Mouse (Mus musculus) liver, adult 2 months (tissue): ENCODE data around the gene Cdc42ep5. TPM values are rescaled to one million over a fixed set of nuclear protein-coding genes. Genes with fewer than 3 reads are reported as not detected.

ENCODE experiments used
- DNase-seq: peaks from one replicate; pipeline ENCODE4 v3.0.0-alpha.2; 2011; ENCODE audit warnings: low read depth, low spot score; ENCODE audit errors: extremely low read depth
- H3K27ac ChIP-seq: fragments of 200-500 bp; replicated peaks from 2 replicates; pipeline ENCODE4 v1.5.1; 2012; ENCODE audit warnings: low read depth, mild to moderate bottlenecking, control low read depth, inconsistent platforms, low read length; ENCODE audit not compliant: insufficient read depth
- H3K27me3 ChIP-seq: fragments of 200-500 bp; 2 replicates; pipeline ENCODE4 v1.6.1; 2012; ENCODE audit warnings: mild to moderate bottlenecking, moderate library complexity, low read length, inconsistent platforms; ENCODE audit not compliant: control insufficient read depth, insufficient read depth
- H3K36me3 ChIP-seq: fragments of 200-500 bp; 2 replicates; pipeline ENCODE4 v1.6.1; 2012; ENCODE audit warnings: low read length, inconsistent platforms; ENCODE audit not compliant: control insufficient read depth, insufficient read depth
- H3K4me1 ChIP-seq: fragments of 200-500 bp; 2 replicates; pipeline ENCODE4 v1.6.1; 2011; ENCODE audit warnings: low read length; ENCODE audit not compliant: control insufficient read depth, insufficient read depth
- H3K4me3 ChIP-seq: fragments of 200-500 bp; 2 replicates; pipeline ENCODE4 v1.5.1; 2011; ENCODE audit warnings: low read depth, mild to moderate bottlenecking, control low read depth, low read length, moderate library complexity; ENCODE audit not compliant: insufficient read depth
- H3K79me2 ChIP-seq: fragments of 200-500 bp; 2 replicates; pipeline ENCODE4 v1.6.1; 2012; ENCODE audit warnings: inconsistent platforms, mild to moderate bottlenecking, low read length, moderate library complexity; ENCODE audit not compliant: control insufficient read depth, insufficient read depth
- H3K9ac ChIP-seq: fragments of 200-500 bp; 2 replicates; pipeline ENCODE4 v1.6.1; 2012; ENCODE audit warnings: low read depth, mild to moderate bottlenecking, control low read depth, inconsistent platforms, low read length
- CTCF ChIP-seq: fragments of 200-500 bp; IDR thresholded peaks from 2 replicates; pipeline ENCODE4 v1.5.1; 2011; ENCODE audit warnings: low read depth, low read length, control low read depth
- POLR2A ChIP-seq: fragments of 200-500 bp; IDR thresholded peaks from 2 replicates; pipeline ENCODE4 v1.6.1; 2011; ENCODE audit warnings: low read length, control low read depth; ENCODE audit not compliant: insufficient read depth; ENCODE audit errors: extremely low read depth
- WGBS: fragments of 180-500 bp; shearing (Covaris S2); methylation state at CpG from one replicate; pipeline ENCODE4 v1.1.7; 2018; 5-methylcytosine and 5-hydroxymethylcytosine counted together
- polyA plus RNA-seq: library from polyadenylated mRNA; depleted of rRNA; stranded (reverse); fragments of >200 nt; gene quantifications from 2 replicates; pipeline ENCODE4 v1.2.3, GENCODE M21; 2012
- total RNA-seq: library from RNA; depleted of rRNA; stranded (reverse); fragments of >200 nt; gene quantifications from 2 replicates; pipeline ENCODE4 v1.2.3, GENCODE M21; 2014

The Cdc42ep5 gene
- total and polyA plus RNA-seq, 2 experiments, result 2.0 to 4.1 TPM

DNA sequence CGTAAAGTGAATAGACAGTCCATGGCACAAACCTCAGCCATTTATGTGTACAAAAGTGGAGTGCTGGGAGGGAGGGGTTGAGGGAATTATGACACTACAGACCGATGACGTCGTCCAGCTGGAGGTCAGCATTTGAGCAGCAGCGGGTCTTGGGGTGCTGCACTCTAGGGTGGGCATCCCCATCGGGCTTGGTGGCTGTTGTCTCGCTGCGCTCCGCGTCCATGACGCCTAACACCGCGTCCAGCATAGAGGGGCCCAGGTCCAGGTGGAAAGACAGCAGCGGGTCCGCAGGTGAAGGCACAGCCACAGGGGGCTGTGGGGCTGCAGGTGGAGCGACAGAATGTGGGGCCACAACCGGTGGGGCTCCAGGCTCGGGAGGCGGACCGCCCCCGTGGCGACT, 13.4 kb downstream of the Cdc42ep5 start:
- Histone ChIP-seq H3K4me3 (peak overlapping the region; percentile 33), H3K9ac (peak overlapping the region; percentile 32), H3K4me1 (peaks cover 10% of the 10 kb centered on the region; the same call in 1 of the 2 replicates), H3K79me2 (no peaks in the 10 kb centered on the region), H3K27ac (peak overlapping the region; percentile 36), H3K36me3 (peaks cover 2% of the 10 kb centered on the region; the same call in 1 of the 2 replicates), H3K27me3 (no peaks in the 10 kb centered on the region)
- TF ChIP-seq POLR2A, result no peak
- TF ChIP-seq CTCF, result no peak
- no peak for DNase-seq
- 32% methylated on average over 22 of the region's 22 CpGs for WGBS

GRCm38 (mm10) chr7:4150811-4151221, 13.8 kb downstream of the Cdc42ep5 start:
- H3K27me3 ChIP-seq, result no peaks in the 10 kb centered on the region
- peak overlapping the region; percentile 32; the same call in 1 of the 2 replicates for H3K9ac ChIP-seq
- 13% methylated on average over 14 of the region's 14 CpGs for WGBS
- peak; percentile 99 for DNase-seq
- H3K79me2 ChIP-seq, result no peaks in the 10 kb centered on the region
- H3K36me3 ChIP-seq, result peaks cover 2% of the 10 kb centered on the region; the same call in 1 of the 2 replicates
- peak overlapping the region; percentile 33; the same call in 1 of the 2 replicates for H3K4me3 ChIP-seq
- TF ChIP-seq POLR2A (0 out of 2 replicates have a peak, but pooled peaks have one; percentile 10), CTCF (no peak)
- peak overlapping the region; percentile 99 for H3K27ac ChIP-seq
- peaks cover 10% of the 10 kb centered on the region; the same call in 1 of the 2 replicates for H3K4me1 ChIP-seq

GRCm38 (mm10) chr7:4150059-4150541, 14.6 kb downstream of the Cdc42ep5 start, which contains the start of gene Leng9:
Leng9 (minus strand) TSS chr7:4150374.
- no peaks in the 10 kb centered on the region for H3K79me2 ChIP-seq
- peak within 1 kb of the TSS; percentile 99 for H3K27ac ChIP-seq
- H3K27me3 ChIP-seq, result no peaks in the 10 kb centered on the region
- no peak for TF ChIP-seq CTCF
- no peak for TF ChIP-seq POLR2A
- H3K4me1 ChIP-seq, result peaks cover 10% of the 10 kb centered on the region; the same call in 1 of the 2 replicates
- DNase-seq, result peak; percentile 79
- peak within 1 kb of the TSS; percentile 84 for H3K4me3 ChIP-seq
- H3K9ac ChIP-seq, result peak within 1 kb of the TSS; percentile 94
- WGBS, result 4% methylated on average over 14 of the region's 14 CpGs
- H3K36me3 ChIP-seq, result peaks cover 5% of the 10 kb centered on the region; the same call in 1 of the 2 replicates

- peaks cover 9% of the 10 kb centered on the region for H3K36me3 ChIP-seq
- peaks cover 10% of the 10 kb centered on the region; the same call in 1 of the 2 replicates for H3K4me1 ChIP-seq
- H3K4me3 ChIP-seq, result peak overlapping the region; percentile 84
- peak overlapping the region; percentile 99 for H3K27ac ChIP-seq
- WGBS, result under 1% methylated on average over 64 of the region's 64 CpGs
- peak; percentile 91 for DNase-seq
- H3K27me3 ChIP-seq, result no peaks in the 10 kb centered on the region
- H3K79me2 ChIP-seq, result no peaks in the 10 kb centered on the region
- no peak for TF ChIP-seq CTCF
- peak; percentile 38; the same call in 1 of the 2 replicates for TF ChIP-seq POLR2A
- H3K9ac ChIP-seq, result peak overlapping the region; percentile 94
Measured at GRCm38 (mm10) chr7:4149209-4150054, 15.2 kb downstream of the Cdc42ep5 start.

DNA sequence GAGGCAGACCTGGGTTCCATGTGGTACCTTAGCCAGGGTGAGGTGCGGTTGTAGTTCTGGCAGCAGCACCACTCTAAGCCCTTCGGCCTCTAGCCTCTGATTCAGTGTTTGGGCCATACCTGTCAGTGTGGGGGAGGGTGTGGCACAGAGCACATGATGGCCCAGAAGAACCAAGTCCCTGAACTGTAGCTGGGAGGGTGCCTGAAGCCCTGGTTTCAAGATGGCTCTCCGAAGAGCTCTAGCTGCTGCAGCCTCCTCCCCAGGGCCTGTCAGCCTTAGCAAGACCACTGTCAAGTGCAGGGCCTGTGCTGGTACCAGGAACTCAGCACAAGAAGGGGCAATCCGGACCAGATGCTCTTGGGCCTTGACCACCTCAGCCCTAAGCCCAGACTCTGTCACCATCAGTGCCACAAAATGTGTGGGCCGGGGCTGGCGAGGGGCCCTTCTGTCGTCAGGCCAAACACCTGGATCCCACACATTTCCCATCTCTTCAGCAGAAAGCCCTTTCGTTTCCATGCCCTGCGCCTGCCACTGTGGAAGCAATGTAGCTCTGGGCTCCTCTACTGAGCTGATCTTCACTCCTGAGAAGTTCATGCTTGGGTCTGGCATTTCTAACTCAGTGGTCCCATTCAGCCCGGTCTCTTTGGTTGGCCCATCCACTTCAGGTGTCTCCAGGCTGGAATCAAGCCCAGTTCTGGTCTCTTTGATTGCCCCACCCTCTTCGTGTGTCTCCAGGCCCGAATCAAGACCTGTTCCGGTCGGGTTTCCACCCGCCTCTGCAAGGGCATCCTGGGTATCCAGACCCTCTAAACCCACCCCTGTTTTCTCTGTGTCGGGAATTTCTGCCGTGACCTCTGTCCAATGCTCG, 16.1 kb downstream of the Cdc42ep5 start:
- H3K4me3 ChIP-seq, result peak overlapping the region; percentile 84
- H3K27me3 ChIP-seq, result no peaks in the 10 kb centered on the region
- DNase-seq, result peak; percentile 64
- 16% methylated on average over 18 of the region's 18 CpGs for WGBS
- no peaks in the 10 kb centered on the region for H3K79me2 ChIP-seq
- H3K9ac ChIP-seq, result peak overlapping the region; percentile 94
- TF ChIP-seq POLR2A, result no peak
- peaks cover 10% of the 10 kb centered on the region; the same call in 1 of the 2 replicates for H3K4me1 ChIP-seq
- peak overlapping the region; percentile 99 for H3K27ac ChIP-seq
- H3K36me3 ChIP-seq, result peaks cover 17% of the 10 kb centered on the region
